Mouse (Mus musculus) adrenal gland, postnatal 4 days (tissue): Measurements from ENCODE around the gene Chmp2b. TPM values are rescaled to one million over a fixed set of nuclear protein-coding genes. Genes with fewer than 3 reads are reported as not detected.

ENCODE experiments used
- DNase-seq, 2 experiments: peaks; one replicate each; pipeline ENCODE4 v3.0.0; 2021 to 2022; ENCODE audit warnings: low spot score in 2 of 2, mixed read lengths in 2 of 2
- long read RNA-seq, 2 experiments: library from polyadenylated mRNA; stranded (forward); transcript quantifications; one replicate each; pipeline ENCODE4 v2.0.0; 2021
- total RNA-seq, 2 experiments: library from RNA; stranded (reverse); gene quantifications; 2 replicates each; pipeline ENCODE4 v1.2.3; 2021

Chmp2b gene
- total RNA-seq: 10 to 100 TPM; 67.6 to 72.2 TPM
- long read RNA-seq, experiment 1, transcript Chmp2b-201 (6 exons, 1,872 nt): major isoform, 48 of 52 reads
- long read RNA-seq, experiment 1, partial matches to known transcripts: 3 of 52 reads
- long read RNA-seq, experiment 1, other reads (novel, unspliced or antisense): 1 of 52 reads
- long read RNA-seq, experiment 2, transcript Chmp2b-201 (6 exons, 1,872 nt): major isoform, 77 of 84 reads
- long read RNA-seq, experiment 2, partial matches to known transcripts: 7 of 84 reads
- long read RNA-seq, experiment 2, other reads (novel, unspliced or antisense): 0 of 84 reads

DNA sequence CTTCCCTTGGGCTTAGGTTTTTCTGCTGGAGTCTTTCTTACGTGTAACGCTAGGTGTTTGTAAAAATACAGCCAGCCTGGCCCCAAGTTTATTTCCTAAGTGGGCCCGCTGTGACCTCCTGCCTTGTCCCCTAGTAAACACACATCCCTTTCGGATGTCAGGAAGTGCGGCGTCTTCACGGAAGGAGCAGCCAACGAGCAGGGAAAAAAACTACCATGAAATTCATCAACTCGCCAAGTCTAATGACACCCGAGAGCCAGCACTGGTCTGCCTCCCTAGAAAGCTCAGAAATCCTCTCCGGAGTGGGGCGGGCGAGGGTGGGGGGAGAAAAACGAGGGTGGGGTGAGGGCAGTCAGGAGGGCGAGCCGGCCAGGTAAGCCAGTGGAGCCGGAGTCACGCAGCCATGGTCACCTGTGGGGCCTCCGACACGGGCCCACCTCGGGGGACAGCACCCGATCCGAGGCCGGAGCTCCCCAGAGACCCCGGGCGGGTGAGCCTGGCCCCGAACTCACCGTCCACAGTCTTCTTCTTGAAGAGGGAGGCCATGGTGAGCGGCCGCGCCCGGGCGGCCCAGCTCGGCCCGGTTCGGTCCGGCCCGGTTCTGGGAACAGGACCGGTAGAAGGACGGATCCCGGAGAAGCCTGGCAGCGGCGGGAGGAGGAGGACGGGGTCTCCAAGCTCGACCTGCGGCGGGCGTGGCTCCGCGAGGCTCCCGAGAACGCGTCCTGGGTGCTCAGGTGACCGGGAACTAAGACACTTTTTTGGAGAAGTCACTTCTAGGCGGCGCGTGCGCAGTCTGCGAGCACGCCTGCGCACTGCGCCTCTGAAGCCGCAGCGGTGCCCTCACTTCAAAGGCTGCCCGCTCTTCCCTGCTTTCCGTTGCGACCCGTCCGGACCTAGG is at the start of gene Chmp2b:
Gene Chmp2b (minus strand): TSS at position 764 of the 901 bp plus-strand sequence.
- DNase-seq: peak; percentile 60 to 61

DNA sequence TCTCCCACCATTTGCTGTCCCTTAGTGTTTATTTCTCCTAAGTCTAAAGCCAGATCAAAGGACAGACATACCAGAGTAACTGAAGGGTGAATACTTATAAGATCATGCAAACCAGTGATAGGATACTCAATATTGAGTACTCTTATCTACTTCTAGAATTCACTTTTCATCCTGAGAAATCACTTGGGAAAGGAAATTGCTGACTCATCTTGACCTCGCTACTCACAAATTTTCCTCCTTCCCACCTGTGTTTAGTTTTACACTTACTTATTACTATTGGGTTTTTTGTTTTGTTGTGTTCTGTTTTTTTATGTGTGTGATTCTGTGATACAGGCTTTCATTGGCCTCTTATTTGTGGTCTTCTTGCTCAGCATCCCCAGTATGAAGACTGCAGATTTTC is 49.2 kb upstream of the Chmp2b start:
- no peak for DNase-seq

DNA sequence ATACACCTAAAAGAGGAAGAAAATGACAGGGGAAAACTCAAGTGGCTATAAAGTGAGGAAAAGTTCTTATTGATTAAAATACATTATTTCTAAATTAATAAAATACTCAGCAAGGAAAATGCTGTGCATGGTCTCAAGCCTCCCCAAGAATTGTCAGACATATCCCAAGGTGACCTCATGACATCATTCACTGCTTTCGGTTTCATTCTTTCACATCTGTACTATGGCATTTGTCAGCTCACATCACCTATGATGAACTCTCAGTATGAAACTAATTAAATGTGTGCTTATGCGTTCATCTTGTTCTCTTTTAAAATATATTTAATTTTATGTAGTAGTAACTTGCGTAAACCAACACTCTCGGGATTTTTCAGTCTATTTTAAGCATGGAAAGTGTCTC is 38.3 kb upstream of the Chmp2b start:
- no peak for DNase-seq

DNA sequence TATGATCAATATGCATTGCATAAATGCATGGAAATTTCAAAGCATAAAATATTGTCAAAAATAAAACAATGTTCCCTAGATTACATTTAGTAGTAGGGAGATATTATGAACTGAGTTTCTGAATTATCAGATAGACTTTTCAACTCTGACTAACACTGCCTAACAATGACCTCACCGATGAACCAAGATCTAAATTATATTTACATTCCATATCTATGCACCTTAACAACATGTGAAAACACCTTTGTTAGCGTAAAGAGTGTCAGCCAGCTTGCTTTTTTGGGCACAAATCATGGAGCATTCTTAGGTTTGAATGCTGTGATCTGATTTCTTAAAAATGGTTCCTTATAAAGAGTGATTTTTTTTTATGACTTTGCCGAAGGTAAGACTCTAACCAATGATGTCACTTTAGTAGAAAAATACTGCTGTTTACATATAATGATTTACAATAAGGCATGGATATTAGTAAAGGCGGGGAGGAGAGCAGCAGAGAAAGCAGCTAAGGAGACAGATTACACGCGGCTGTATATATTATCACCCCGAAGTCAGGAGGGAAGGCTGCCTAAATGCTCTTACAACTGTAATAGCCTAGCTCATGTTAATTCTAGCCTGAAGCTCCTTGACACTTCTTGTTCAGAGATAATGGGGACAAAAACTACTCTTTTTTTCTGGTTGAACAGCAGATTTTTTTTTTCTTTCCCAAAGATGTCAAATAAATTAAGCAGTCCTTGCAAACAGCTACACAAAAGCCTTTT is 23.8 kb upstream of the Chmp2b start:
- DNase-seq: no peak

DNA sequence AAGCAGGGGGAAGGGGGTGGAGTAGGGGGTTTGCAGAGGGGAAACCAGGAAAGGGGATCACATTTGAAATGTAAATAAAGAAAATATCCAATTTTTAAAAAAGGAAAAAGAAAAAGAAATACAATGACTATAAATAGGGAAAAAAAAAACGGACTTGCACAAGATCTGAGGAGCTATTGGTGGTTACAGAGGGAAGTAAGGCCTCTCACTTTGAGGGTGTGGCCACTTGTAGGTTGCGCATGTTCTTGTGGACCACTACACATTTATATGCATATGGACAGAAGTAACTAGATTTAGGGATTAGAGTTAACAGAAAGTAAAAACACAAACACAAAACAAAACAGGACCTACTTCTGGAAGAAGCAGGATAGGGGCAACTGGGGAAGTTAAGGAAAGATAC is 23.2 kb upstream of the Chmp2b start:
- DNase-seq: no peak

DNA sequence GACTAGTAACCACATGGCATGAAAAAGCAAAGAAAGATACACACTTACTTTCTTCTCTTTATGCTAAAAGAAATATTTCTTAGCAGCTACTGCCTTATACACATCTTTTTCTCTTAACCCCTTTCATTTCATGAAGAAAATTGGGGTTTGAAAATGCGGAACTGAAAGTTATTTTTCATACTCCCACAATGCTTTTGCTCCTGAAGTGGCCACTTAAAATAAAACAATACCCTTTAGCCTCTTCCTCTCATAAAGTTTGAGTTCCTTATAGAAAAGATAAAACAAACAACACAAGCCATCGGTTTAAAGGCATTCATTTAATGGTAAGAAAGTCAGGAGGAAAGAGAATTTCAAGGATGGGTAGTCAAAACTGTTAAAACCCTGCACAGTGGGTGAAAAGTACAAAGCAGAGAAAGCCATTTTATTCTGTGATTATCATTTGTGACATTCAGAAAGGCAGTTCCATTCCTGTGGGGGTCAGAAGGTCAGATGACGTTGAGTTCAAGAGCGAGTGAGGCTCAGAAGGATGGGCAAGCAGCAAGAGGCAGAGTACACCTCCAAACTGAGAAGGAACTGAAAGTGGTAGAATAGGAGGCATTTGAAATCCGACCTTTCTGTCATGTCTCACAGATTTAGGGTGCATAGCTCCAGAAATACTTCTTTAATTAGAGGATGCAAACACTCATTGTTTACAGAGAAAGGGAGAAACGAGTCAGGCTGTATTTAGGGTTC is 14.9 kb upstream of the Chmp2b start:
- DNase-seq: no peak

DNA sequence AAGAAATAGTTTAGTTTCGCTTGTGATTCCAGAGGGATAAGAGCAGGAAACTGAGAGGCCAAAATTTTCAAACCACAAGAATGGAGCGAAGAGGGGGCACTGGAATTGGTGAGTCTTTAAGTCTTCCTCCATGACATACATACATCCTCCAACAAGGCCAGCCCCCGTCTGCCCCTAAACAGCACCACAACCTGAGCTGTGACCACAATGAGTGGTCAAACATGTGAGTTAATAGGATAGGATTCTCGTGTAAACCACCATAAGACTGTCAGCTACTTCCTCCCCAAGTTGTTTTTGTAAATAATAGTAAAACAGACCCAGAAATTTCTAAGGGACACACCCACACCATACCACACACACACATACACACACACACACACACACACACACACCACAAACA is 6.3 kb upstream of the Chmp2b start:
- no peak for DNase-seq

DNA sequence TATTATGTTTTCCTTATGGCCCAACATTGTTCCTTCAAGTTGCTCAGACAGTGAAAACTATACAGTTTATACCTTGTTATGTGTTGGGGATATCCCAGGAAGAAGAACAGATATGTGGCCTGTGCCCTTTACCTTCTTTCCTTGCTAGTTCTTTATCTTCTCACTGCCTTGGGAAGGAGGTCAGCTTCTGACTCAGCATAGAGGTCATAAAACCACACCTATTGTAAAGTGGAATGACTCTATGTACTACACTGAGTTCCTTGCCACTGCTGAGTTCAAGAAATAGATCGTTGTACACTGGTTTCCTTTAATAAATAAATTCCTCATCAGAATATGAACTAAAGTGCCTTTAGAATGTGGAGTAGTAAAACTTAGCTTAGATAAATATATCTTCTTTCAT is 2.4 kb upstream of the Chmp2b start:
- DNase-seq: no peak

DNA sequence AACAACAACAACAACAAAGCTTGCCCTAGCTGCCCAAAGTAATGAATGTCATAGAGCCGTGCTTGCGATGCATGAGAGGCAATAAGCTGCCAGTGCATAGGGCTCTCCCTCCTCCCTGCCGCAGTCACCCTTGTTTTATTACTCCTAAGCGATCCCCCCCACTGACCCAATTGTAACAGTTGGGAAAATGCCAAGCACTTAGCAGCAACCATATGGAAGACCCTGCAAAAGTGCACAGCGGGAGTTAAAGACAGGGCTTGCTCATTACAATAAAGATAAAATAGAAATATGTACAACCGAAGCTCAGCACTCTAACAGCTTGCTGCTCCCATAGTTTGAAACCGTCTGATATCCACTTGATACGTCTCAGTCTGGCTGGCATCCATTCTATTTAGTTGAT is 1.8 kb upstream of the Chmp2b start:
- DNase-seq: no peak

DNA sequence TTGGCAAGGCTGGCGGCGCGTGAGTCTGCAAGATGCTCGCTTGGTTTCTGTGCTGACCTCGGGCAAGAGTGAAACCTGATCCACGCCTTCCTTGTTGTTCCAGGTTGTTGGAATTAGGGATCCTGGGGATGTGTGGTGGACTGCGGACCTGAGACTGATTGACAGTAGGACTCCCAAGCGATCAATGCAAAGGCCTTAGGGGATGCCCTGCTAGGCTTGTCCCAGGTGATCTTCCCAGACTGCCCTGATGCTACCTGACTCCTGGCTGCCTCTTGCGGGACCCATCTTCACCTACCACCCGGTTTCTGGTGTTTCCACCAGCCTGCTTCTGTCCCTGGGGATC is 309 bp upstream of the Chmp2b start:
- DNase-seq: no peak

DNA sequence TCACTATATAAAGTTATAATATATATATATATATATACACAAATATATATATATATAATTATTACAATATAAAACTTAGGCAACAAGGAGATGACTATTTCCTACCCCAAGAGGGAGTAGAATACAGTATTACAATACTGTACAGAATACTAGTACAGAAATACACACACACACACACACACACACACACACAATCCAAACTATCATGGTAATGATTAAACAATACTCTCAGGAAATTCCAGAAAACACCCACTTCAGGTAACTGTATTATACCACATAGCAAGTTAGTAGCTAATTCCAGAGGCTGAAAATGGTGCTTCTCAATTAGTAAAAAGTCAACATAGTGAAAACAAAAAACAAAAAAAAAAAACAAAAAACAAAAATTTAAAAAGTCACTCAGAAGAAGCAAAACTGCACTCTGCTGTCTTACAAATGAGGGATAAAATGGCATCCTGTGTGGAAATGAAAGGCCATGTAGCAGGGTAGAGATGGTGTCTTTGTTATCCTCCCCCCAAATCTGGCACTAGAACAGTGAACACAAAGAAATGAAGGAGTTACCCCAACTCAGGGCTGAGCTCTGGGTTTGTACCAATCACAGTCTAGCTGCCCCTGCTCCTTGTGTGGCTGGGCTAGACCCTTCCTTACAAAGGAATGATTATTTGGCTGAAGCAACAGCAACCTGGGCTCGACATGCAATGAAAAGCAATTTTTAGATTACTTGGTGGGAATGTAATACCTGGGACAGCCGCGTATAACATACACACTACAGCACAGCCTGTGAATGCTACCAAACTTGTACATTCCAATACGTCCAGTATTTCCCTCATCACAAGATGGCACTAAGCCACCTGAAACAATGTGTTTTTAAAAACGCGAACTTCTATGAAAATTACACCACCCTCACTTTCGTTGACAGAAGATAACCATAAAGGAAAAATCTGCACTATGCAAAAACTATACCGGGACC is 1.2 kb downstream of the Chmp2b start:
- no peak for DNase-seq

DNA sequence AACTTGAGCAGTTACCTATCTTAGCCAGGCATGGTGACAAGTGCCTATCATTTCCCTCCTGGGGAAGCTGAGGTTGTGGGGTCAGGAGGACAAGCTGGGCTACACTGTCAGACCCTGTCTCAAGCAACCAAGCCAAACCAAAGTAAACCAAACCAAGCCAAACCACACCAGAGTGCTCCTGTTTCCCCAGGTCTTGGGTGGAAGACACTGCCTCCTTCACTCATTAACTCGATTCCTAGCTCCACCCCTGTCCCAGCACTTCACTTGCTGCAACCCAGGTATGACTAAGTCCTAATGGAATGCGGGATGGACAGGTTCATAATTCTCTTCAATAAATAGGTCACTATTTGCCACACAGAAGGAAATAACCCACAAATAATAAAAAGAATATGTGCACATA is 2.9 kb downstream of the Chmp2b start:
- DNase-seq: no peak

DNA sequence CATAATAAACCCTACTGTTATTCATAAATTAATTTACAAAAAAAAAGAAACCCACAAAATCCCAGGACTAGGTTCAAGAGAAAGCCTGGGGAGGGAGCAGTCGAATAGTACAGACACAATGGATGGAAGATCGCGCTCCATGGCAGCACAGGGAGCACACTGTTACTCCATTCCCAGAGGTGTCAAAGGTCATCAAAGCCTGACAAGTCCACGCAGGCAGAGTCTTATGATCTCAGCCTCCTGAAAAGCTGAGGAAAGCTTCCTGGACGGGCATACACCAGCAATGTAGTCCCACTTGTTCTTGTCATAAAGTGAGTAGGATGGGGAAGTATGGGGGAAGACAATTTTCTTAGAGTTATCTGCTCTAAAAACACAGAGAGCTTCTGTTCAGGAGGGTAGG is 5.2 kb downstream of the Chmp2b start:
- no peak for DNase-seq

DNA sequence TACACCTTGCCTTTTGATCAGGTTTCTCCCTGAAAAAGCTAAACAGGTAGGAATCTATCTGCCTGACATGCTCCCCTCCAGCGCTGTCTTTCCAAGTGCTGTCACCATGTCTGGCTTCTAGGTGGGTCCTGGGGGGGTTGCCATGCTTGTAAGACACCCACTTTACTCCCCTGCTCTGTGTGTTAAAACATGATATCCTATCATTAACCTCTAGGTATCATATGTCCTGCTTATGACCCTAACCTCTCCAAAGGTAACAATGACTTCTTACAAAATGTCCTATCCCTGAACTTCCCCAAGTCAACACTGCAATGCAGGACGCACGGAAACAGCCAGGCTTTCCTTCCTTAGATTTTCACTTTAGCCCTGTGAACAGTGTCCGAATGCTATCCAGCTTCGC is 8.3 kb downstream of the Chmp2b start:
- DNase-seq: no peak

DNA sequence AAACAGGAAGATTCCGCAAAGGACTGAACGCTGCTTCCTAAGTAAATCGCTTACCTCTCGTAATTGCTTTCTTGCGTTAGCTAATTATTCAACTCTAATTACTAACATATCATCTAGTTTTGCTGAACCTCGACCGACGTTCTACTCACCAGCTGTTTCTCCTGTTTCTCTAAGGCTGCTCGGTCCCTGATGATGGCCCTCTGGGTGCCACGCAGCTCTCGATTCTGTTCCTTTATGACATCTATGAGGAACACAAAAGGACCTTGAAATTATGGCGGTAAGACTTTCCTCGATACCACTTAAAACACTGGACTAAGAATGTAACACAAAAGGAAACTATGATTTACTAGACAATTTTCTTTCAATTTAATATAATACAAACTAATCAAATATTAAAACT is 11.7 kb downstream of the Chmp2b start:
- no peak for DNase-seq

DNA sequence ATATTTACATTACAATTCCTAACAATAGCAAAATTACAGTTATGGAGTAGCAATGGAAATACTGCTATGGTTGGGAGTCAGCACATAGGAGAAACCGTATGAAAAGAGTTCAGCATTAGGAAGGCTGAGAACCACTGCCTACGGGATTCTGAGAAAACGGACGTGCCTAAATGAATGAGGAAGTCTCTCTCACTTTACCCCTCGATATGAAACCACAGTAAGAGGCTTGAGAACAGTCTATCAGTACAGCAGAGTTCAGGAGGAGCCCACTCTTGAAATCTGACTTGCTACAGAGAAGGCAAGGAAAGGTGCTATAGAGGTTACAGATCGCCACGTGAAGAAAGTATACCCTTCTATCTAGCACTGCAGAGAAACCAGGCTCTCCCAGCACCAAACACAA is 13.6 kb downstream of the Chmp2b start:
- no peak for DNase-seq

DNA sequence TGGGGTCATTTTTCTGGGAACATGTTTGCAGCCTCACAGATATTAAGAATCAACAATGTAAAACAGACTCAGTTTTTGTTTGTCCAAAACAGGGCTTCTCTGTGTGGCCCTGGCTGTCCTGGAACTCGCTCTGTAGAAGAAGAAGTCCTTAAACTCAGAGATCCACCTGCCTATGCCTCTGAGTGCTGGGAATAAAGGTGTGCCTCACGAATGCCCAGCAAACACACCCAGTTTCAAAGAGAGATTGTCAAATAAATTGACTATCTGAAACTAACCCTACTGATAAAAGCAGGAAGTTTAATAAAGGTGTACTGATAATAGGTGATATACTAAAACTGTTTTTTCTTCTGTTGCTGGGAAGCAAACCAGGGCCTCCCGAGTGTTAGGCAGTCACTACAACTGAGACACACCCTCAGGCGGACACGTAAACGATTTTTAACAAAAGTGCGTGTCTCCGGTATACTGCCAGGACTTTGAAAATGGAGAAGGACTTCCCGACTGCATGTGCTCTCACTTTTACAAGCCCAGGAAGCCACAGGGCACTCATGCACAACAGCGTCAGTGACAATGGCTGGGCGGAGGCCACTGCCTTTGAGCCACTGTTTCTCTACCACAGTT is 18.7 kb downstream of the Chmp2b start:
- no peak for DNase-seq

DNA sequence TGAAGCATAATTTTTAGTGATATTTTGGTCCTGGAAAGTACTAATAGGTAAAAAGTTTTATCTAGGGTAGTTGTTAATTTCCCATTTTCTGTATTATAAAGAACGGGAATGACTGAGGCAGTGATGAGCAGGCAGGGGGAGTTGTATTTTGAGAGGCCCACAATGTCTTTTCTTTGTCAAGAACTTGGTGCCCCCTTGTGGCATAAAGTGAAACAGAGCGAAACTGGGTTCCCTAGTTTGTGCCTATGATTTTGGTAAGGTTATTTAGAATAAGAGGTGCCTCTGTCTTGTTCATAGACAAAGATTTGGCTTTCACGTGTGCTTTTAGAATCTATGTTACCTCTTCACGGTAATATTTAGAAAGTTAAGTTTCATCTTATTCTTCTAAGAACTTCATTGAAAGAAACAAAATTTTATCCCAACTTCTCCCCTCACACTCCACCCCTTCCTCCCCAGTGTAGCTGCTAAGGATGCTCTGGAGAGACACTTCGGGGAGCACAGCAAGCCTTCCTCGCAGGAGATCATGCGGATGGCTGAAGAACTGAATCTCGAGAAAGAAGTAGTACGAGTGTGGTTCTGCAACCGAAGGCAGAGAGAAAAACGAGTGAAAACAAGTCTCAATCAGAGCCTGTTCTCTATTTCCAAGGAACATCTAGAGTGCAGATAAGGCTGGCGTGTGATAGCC is 29.1 kb downstream of the Chmp2b start:
- DNase-seq: no peak

DNA sequence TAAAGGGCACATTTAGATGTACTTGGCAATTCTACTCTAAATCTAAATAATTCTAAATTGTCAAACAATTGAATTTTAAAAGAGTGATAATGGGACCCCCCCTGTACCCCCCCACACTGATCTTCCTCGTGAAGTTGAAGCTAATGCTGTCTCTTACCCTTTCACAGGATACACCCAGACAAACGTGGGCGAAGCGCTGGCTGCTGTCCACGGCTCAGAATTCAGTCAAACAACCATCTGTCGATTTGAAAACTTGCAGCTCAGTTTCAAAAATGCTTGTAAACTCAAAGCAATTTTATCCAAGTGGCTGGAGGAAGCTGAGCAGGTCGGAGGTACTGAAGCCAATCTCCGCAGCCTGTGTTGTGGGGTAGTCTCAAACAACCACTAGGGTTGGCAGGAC is 30.9 kb downstream of the Chmp2b start:
- no peak for DNase-seq
